Mouse (Mus musculus): ENCODE data around the gene Selenoo.

DNA sequence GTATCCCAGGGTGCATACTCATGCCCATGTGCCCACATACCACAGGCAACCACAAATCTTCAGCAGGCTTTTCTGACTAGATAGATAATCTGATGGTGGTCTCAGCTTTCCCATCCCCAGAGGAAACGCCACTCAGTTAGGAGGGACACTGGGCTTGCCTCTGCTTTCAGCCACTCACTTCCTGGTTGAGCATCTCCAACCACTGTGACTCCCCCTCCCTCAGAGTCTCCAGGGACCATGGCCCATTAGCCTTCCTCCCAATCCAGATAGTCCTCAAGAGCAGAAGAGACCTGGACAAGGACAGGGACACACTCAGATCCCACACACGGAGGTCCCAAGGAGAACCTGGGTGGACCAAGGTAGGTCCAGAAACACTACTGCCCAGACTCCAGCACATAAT is 54.2 kb downstream of the Selenoo start:
- no peak for TF ChIP-seq CTCF (IDR thresholded peaks at IDR 0.05; ENCODE audit: insufficient read depth, low read length)
- TF ChIP-seq POLR2A (IDR thresholded peaks at IDR 0.05; ENCODE audit: borderline replicate concordance, extremely low read depth, low read depth, low read length): no peak
